Mouse (Mus musculus) lung, adult 2 months (tissue): ENCODE results near the gene 4933406M09Rik.

Experiments used
- CTCF ChIP-seq: fragments of 200-500 bp; IDR thresholded peaks from 2 replicates; pipeline ENCODE4 v1.5.1; 2011; ENCODE audit warnings: mild to moderate bottlenecking, low read length, control low read depth; ENCODE audit not compliant: insufficient read depth
- POLR2A ChIP-seq: fragments of 200-500 bp; IDR thresholded peaks from 2 replicates; pipeline ENCODE4 v1.6.1; 2011; ENCODE audit warnings: low read depth, mild to moderate bottlenecking, control low read depth, low read length, borderline replicate concordance; ENCODE audit errors: extremely low read depth

- TF ChIP-seq CTCF (no peak), POLR2A (no peak)
Measured at GRCm38 (mm10) chr1:134399735-134400134, 14.0 kb downstream of the 4933406M09Rik start.
